15 mouse cellular contexts compared by ENCODE assay signal in genomic region chr5:139337826-139338370, GRCm38 (mm10). TPM values are rescaled to one million over a fixed set of nuclear protein-coding genes. Genes with fewer than 3 reads are reported as not detected.
DNase-seq lines count a peak whose midpoint lies in the region; ATAC-seq and TF ChIP-seq lines count a peak whose summit lies in the region.
"Had no signal": no experiment of that assay in that cellular context is flagged by ENCODE, and none has a peak within 500 bp of the region (broad histone marks: within the 10 kb centered on the region; RNA-seq: fewer than 3 reads in every experiment).

No protein-coding gene starts in this region.

- no peak for TF ChIP-seq POLR2A in cerebellum, adult 2 months (IDR thresholded peaks at IDR 0.05; ENCODE audit: borderline replicate concordance, insufficient read depth, low read length)

- H3K4me1 ChIP-seq in lung, embryonic 16.5 days (replicated peaks; ENCODE audit: control insufficient read depth, insufficient read depth, low read length) = no peaks in the 10 kb centered on the region
- peaks cover 38% of the 10 kb centered on the region for H3K4me1 ChIP-seq in cerebellum, adult 2 months (ENCODE audit: control insufficient read depth, insufficient read depth, low read length)
- peaks cover 22% of the 10 kb centered on the region for H3K4me1 ChIP-seq in heart, embryonic 15.5 days (replicated peaks)
- H3K4me1 ChIP-seq: embryonic facial prominence, embryonic 10.5 days; hindbrain, embryonic 15.5 days had no signal

- no peaks in the 10 kb centered on the region for H3K9me3 ChIP-seq in lung, embryonic 16.5 days (ENCODE audit: control insufficient read depth, low read length)
- no peaks in the 10 kb centered on the region for H3K9me3 ChIP-seq in heart, embryonic 15.5 days (replicated peaks)
- H3K9me3 ChIP-seq: embryonic facial prominence, embryonic 10.5 days; hindbrain, embryonic 15.5 days; liver, embryonic 13.5 days; stomach, embryonic 15.5 days had no signal

- no peak overlapping the region for H3K9ac ChIP-seq in lung, embryonic 16.5 days (ENCODE audit: low read length)
- no peak overlapping the region for H3K9ac ChIP-seq in heart, embryonic 15.5 days
- H3K9ac ChIP-seq: hindbrain, embryonic 15.5 days; liver, embryonic 13.5 days; stomach, embryonic 15.5 days had no signal

- no peak for DNase-seq in lung, postnatal 10 days
- DNase-seq in cerebellum, adult 2 months = peak; percentile 92
- DNase-seq in adrenal gland, postnatal 25 days = no peak
- no peak for DNase-seq in urinary bladder, postnatal 4 days (ENCODE audit: low spot score in 2 of 2)
- no peak for DNase-seq in layer of hippocampus, postnatal 25 days (ENCODE audit: extremely low spot score in 1 of 2, low spot score in 1 of 2)
- DNase-seq: liver, embryonic 13.5 days; right cerebral cortex, postnatal 25 days had no signal

- no peak overlapping the region for H3K27ac ChIP-seq in lung, embryonic 16.5 days (ENCODE audit: low read length)
- H3K27ac ChIP-seq in cerebellum, adult 2 months (ENCODE audit: insufficient read depth, low read length) = peak overlapping the region; percentile 79
- H3K27ac ChIP-seq in heart, embryonic 15.5 days = peak overlapping the region; percentile 82
- H3K27ac ChIP-seq: embryonic facial prominence, embryonic 10.5 days; hindbrain, embryonic 15.5 days; liver, embryonic 13.5 days; macrophage; stomach, embryonic 15.5 days had no signal

- 0 out of 2 replicates have a peak, but pooled peaks have one; percentile 19 for ATAC-seq in lung, embryonic 16.5 days (ENCODE audit: low read depth)
- peak; percentile 44 for ATAC-seq in heart, embryonic 15.5 days (replicated peaks; ENCODE audit: insufficient number of reproducible peaks, insufficient read depth, low FRiP score, low read depth)

- TF ChIP-seq CTCF in cerebellum, adult 2 months (IDR thresholded peaks at IDR 0.05; ENCODE audit: borderline replicate concordance, insufficient read depth, low read depth, low read length) = no peak

- peaks cover 42% of the 10 kb centered on the region for H3K36me3 ChIP-seq in lung, embryonic 16.5 days (ENCODE audit: control insufficient read depth, insufficient read depth, low read length)
- H3K36me3 ChIP-seq in heart, embryonic 15.5 days = peaks cover 44% of the 10 kb centered on the region

- no peak overlapping the region for H3K4me2 ChIP-seq in lung, embryonic 16.5 days (ENCODE audit: low read depth, low read length)
- H3K4me2 ChIP-seq in heart, embryonic 15.5 days = peak overlapping the region; percentile 24
- H3K4me2 ChIP-seq: hindbrain, embryonic 15.5 days; liver, embryonic 13.5 days; stomach, embryonic 15.5 days had no signal

- 67% methylated on average over 13 of the region's 13 CpGs for WGBS in lung, embryonic 16.5 days
- 4% methylated on average over 13 of the region's 13 CpGs for WGBS in cerebellum, adult 2 months
- WGBS in heart, embryonic 15.5 days = 35% methylated on average over 13 of the region's 13 CpGs

- no peak overlapping the region for H3K4me3 ChIP-seq in lung, embryonic 16.5 days (ENCODE audit: low read length)
- H3K4me3 ChIP-seq in cerebellum, adult 2 months (replicated peaks; ENCODE audit: insufficient read depth, low read depth, low read length) = no peak overlapping the region
- H3K4me3 ChIP-seq in heart, embryonic 15.5 days = no peak overlapping the region
- H3K4me3 ChIP-seq: embryonic facial prominence, embryonic 10.5 days; hindbrain, embryonic 15.5 days; liver, embryonic 13.5 days; stomach, embryonic 15.5 days had no signal

- H3K27me3 ChIP-seq in lung, embryonic 16.5 days (ENCODE audit: control insufficient read depth, insufficient read depth, low read depth, low read length) = no peaks in the 10 kb centered on the region
- H3K27me3 ChIP-seq in cerebellum, adult 2 months (ENCODE audit: control insufficient read depth, insufficient read depth, low read length) = no peaks in the 10 kb centered on the region
- no peaks in the 10 kb centered on the region for H3K27me3 ChIP-seq in heart, embryonic 15.5 days
- H3K27me3 ChIP-seq: hindbrain, embryonic 15.5 days; liver, embryonic 13.5 days; stomach, embryonic 15.5 days had no signal

RNA-seq across cellular contexts. Expression of gene Adap1, which starts 12.5 kb away (rescaled TPM):
- 1.7 and 1.9 TPM in 2 replicates for polyA plus RNA-seq in lung, embryonic 16.5 days (2015; fragmentation: Nextera tagmentation; extraction: Ambion mirVana)
- 156 and 163 TPM in 2 replicates for polyA plus RNA-seq in cerebellum, adult 2 months (2012; rRNA removed)
- 1.9 and 3.1 TPM in 2 replicates for polyA plus RNA-seq in heart, embryonic 15.5 days (2015; fragmentation: Nextera tagmentation; extraction: Ambion mirVana)
- 2.4 and 4.3 TPM in 2 replicates for total RNA-seq in adrenal gland, postnatal 25 days (2021)
- total RNA-seq in layer of hippocampus, postnatal 25 days (2021) = 100 to 1,000 TPM; 207 to 215 TPM

RNA-seq across cellular contexts. Expression of gene Cox19, which starts 13.3 kb away (rescaled TPM):
- polyA plus RNA-seq in lung, embryonic 16.5 days (2015; fragmentation: Nextera tagmentation; extraction: Ambion mirVana) = 79.8 and 94.4 TPM in 2 replicates
- polyA plus RNA-seq in cerebellum, adult 2 months (2012; rRNA removed) = 87.4 and 91.1 TPM in 2 replicates
- 69.7 and 77.3 TPM in 2 replicates for polyA plus RNA-seq in heart, embryonic 15.5 days (2015; fragmentation: Nextera tagmentation; extraction: Ambion mirVana)
- total RNA-seq in adrenal gland, postnatal 25 days (2021) = 61.7 and 66.5 TPM in 2 replicates
- total RNA-seq in layer of hippocampus, postnatal 25 days (2021) = 10 to 100 TPM; 66.7 to 67.9 TPM

RNA-seq across cellular contexts. Expression of gene Cyp2w1, which starts 14.5 kb away (rescaled TPM):
- polyA plus RNA-seq in lung, embryonic 16.5 days (2015; fragmentation: Nextera tagmentation; extraction: Ambion mirVana) = 0.18 and 0.33 TPM in 2 replicates
- polyA plus RNA-seq in cerebellum, adult 2 months (2012; rRNA removed) = not detected in 2 replicates
- 0.47 TPM in 1 of 2 replicates, not detected in the other for polyA plus RNA-seq in heart, embryonic 15.5 days (2015; fragmentation: Nextera tagmentation; extraction: Ambion mirVana)
- total RNA-seq in adrenal gland, postnatal 25 days (2021) = not detected in 2 replicates
- total RNA-seq in layer of hippocampus, postnatal 25 days (2021) = not detected
- total RNA-seq: left cerebral cortex, postnatal 10 days; monocyte, adult 5-6 weeks had no signal
- polyA plus RNA-seq: embryonic facial prominence, embryonic 10.5 days; hindbrain, embryonic 15.5 days; liver, embryonic 13.5 days; macrophage had no signal

RNA-seq across cellular contexts. Expression of gene Gpr146, which starts 39.6 kb away (rescaled TPM):
- polyA plus RNA-seq in lung, embryonic 16.5 days (2015; fragmentation: Nextera tagmentation; extraction: Ambion mirVana) = 6.6 and 8.6 TPM in 2 replicates
- 16.4 and 17.3 TPM in 2 replicates for polyA plus RNA-seq in cerebellum, adult 2 months (2012; rRNA removed)
- 14.0 and 14.7 TPM in 2 replicates for polyA plus RNA-seq in heart, embryonic 15.5 days (2015; fragmentation: Nextera tagmentation; extraction: Ambion mirVana)
- 13.1 and 16.0 TPM in 2 replicates for total RNA-seq in adrenal gland, postnatal 25 days (2021)
- total RNA-seq in layer of hippocampus, postnatal 25 days (2021) = 10 to 100 TPM; 12.7 to 13.1 TPM

Comparison
In these comparisons a context has a peak if more than half of its experiments do, and no peak if none do; other contexts are left out.
1. DNase-seq: peak in cerebellum, adult 2 months (2 of 2); none in lung, postnatal 10 days (single experiment), adrenal gland, postnatal 25 days (single experiment), urinary bladder, postnatal 4 days (0 of 2) and layer of hippocampus, postnatal 25 days (0 of 2).
2. RNA of gene Adap1, which starts 12.5 kb away (polyA plus RNA-seq): 156 to 163 TPM in cerebellum, adult 2 months; 1.9 to 3.1 TPM in heart, embryonic 15.5 days and 1.7 to 1.9 TPM in lung, embryonic 16.5 days; every median in the first group is over 10 times any median in the second.